Comparison of ENCODE assay signal across 9 mouse cellular contexts in genomic region chrX:41957161-41957560, GRCm38 (mm10). TPM values are rescaled to one million over a fixed set of nuclear protein-coding genes. Genes with fewer than 3 reads are reported as not detected.
DNase-seq lines count a peak whose midpoint lies in the region; TF ChIP-seq lines count a peak whose summit lies in the region.
"Had no signal": no experiment of that assay in that cellular context is flagged by ENCODE, and none has a peak within 500 bp of the region (broad histone marks: within the 10 kb centered on the region; RNA-seq: fewer than 3 reads in every experiment).

No protein-coding gene starts in this region.

- TF ChIP-seq CTCF in CH12.LX (conservative IDR thresholded peaks at IDR 0.05 in 1 of 2, IDR thresholded peaks at IDR 0.05 in 1 of 2; ENCODE audit: low read depth in 2 of 2, low read length in 2 of 2): peak; percentile 30 to 51

- H3K4me2 ChIP-seq in CH12.LX (ENCODE audit: insufficient read depth, low read depth, poor library complexity, severe bottlenecking): no peak overlapping the region
- H3K4me2 ChIP-seq: limb, embryonic 12.5 days had no signal

- in situ Hi-C loops in CH12.LX (cut with MboI; ENCODE audit: low pct_ligation_motif_present, low pct_unique_long_range_greater_than_20kb, low sequenced_read_pairs): no loop called here

- H3K36me3 ChIP-seq in CH12.LX (replicated peaks in 1 of 2; ENCODE audit: control insufficient read depth in 1 of 2, insufficient read depth in 1 of 2, low read length in 1 of 2): no peaks in the 10 kb centered on the region
- H3K36me3 ChIP-seq: limb, embryonic 12.5 days had no signal

- H3K27ac ChIP-seq in CH12.LX (ENCODE audit: insufficient read depth, low read depth): no peak overlapping the region
- H3K27ac ChIP-seq: limb, embryonic 12.5 days had no signal

- H3K9ac ChIP-seq in CH12.LX (ENCODE audit: insufficient read depth, low read depth): no peak overlapping the region
- H3K9ac ChIP-seq: limb, embryonic 12.5 days had no signal

- no peaks in the 10 kb centered on the region for H3K9me3 ChIP-seq in CH12.LX (replicated peaks; ENCODE audit: low read length)
- H3K9me3 ChIP-seq: limb, embryonic 12.5 days had no signal

- DNase-seq in heart, postnatal 4 days: peak; percentile 12
- no peak for DNase-seq in heart, adult 11 months
- peak; percentile 29 for DNase-seq in CH12.LX (ENCODE audit: extremely low read depth)
- DNase-seq in embryo, embryonic 11 days: peak; percentile 1
- peak; percentile 2 for DNase-seq in retina, postnatal 1 day
- no peak for DNase-seq in left cerebral cortex, adult 11 months (ENCODE audit: low spot score)
- DNase-seq in layer of hippocampus, adult 11-12 months (ENCODE audit: low spot score): no peak
- DNase-seq in gastrocnemius, postnatal 10 days: no peak

- peak; percentile 51 for TF ChIP-seq RAD21 in CH12.LX (IDR thresholded peaks at IDR 0.05; ENCODE audit: low read depth, low read length)

- dilution Hi-C loops in CH12.LX (cut with MboI; ENCODE audit: extremely low pct_ligation_motif_present, extremely low pct_unique_long_range_greater_than_20kb, low sequenced_read_pairs): no loop called here

- H3K4me3 ChIP-seq in CH12.LX (replicated peaks in 1 of 3; ENCODE audit: low read depth in 2 of 3, low read length in 2 of 3, poor library complexity in 1 of 3): no peak overlapping the region
- H3K4me3 ChIP-seq: limb, embryonic 12.5 days had no signal

- H3K79me2 ChIP-seq in CH12.LX (replicated peaks; ENCODE audit: control insufficient read depth, extremely low read depth, insufficient read depth, poor library complexity, severe bottlenecking): no peaks in the 10 kb centered on the region

- TF ChIP-seq EP300 in CH12.LX (IDR thresholded peaks at IDR 0.05; ENCODE audit: low read length): no peak

- H3K27me3 ChIP-seq in CH12.LX (replicated peaks): no peaks in the 10 kb centered on the region
- H3K27me3 ChIP-seq: limb, embryonic 12.5 days had no signal

- H3K4me1 ChIP-seq in CH12.LX (ENCODE audit: control insufficient read depth in 1 of 2, insufficient read depth in 2 of 2): no peaks in the 10 kb centered on the region
- H3K4me1 ChIP-seq: limb, embryonic 12.5 days had no signal

- no peak for TF ChIP-seq POLR2A in CH12.LX (IDR thresholded peaks at IDR 0.05; ENCODE audit: low read depth, low read length)

TF ChIP-seq in CH12.LX, 34 proteins besides CTCF, POLR2A, EP300 and RAD21:
- TF ChIP-seq ZC3H11A (IDR thresholded peaks at IDR 0.05; ENCODE audit: low read depth, low read length) (no peak), MAFK (IDR thresholded peaks at IDR 0.05; ENCODE audit: insufficient replicate concordance, low read length) (no peak), HCFC1 (IDR thresholded peaks at IDR 0.05; ENCODE audit: low read depth, low read length) (no peak), E2F4 (IDR thresholded peaks at IDR 0.05; ENCODE audit: insufficient replicate concordance, low read depth, low read length) (no peak), SIN3A (IDR thresholded peaks at IDR 0.05; ENCODE audit: low read length) (no peak), KAT2A (IDR thresholded peaks at IDR 0.05; ENCODE audit: insufficient replicate concordance, low read length) (no peak), RCOR1 (conservative IDR thresholded peaks at IDR 0.05; ENCODE audit: low read depth, low read length) (no peak), TBP (conservative IDR thresholded peaks at IDR 0.05; ENCODE audit: low read depth, low read length) (no peak), CHD2 (IDR thresholded peaks at IDR 0.05; ENCODE audit: low read length) (no peak), ZKSCAN1 (IDR thresholded peaks at IDR 0.05; ENCODE audit: borderline replicate concordance, low read depth, low read length) (no peak), BHLHE40 (IDR thresholded peaks at IDR 0.05; ENCODE audit: low read depth, low read length) (no peak), NELFE (IDR thresholded peaks at IDR 0.05; ENCODE audit: low read depth, low read length) (no peak), GABPA (IDR thresholded peaks at IDR 0.05; ENCODE audit: insufficient replicate concordance, low read depth, low read length) (no peak), UBTF (IDR thresholded peaks at IDR 0.05; ENCODE audit: low read depth, low read length) (no peak), POLR2AphosphoS2 (IDR thresholded peaks at IDR 0.05; ENCODE audit: low read depth, low read length) (no peak), MXI1 (IDR thresholded peaks at IDR 0.05; ENCODE audit: low read depth, low read length) (no peak), IRF4 (IDR thresholded peaks at IDR 0.05; ENCODE audit: low read depth, low read length) (no peak), PAX5 (IDR thresholded peaks at IDR 0.05; ENCODE audit: low read length) (no peak)
TF ChIP-seq in CH12.LX: peak in this region for 0.

RNA-seq across cellular contexts. Expression of gene Thoc2, which starts 36.7 kb away (rescaled TPM):
- total RNA-seq in heart, postnatal 4 days (2021): 10 to 100 TPM; 34.8 to 47.3 TPM
- total RNA-seq in CH12.LX (2012; rRNA removed) (22.5 and 23.0 TPM in 2 replicates), CH12.LX (2014; rRNA removed) (48.9 and 53.7 TPM in 2 replicates)
- 63.7 and 77.1 TPM in 2 replicates for polyA plus RNA-seq in CH12.LX (2012; ENCODE audit: insufficient read length, low read depth)
- total RNA-seq in gastrocnemius, postnatal 10 days (2021): 10 to 100 TPM; 32.3 to 42.6 TPM

Comparison
In these comparisons a context has a peak if more than half of its experiments do, and no peak if none do; other contexts are left out.
1. DNase-seq: peak in heart, postnatal 4 days (single experiment), CH12.LX (single experiment), embryo, embryonic 11 days (single experiment) and retina, postnatal 1 day (single experiment); none in heart, adult 11 months (single experiment), left cerebral cortex, adult 11 months (single experiment), layer of hippocampus, adult 11-12 months (single experiment) and gastrocnemius, postnatal 10 days (single experiment).